Mouse (Mus musculus) retina, embryonic 14.5 days (tissue): ENCODE results near the gene Ago1.
A peak's percentile ranks its signal among the peaks of the same experiment; 100 is the strongest.

ENCODE experiments used
- DNase-seq: peaks from one replicate; pipeline ENCODE4 v3.0.0-alpha.2; 2015; ENCODE audit warnings: low spot score

Gene Ago1

DNA sequence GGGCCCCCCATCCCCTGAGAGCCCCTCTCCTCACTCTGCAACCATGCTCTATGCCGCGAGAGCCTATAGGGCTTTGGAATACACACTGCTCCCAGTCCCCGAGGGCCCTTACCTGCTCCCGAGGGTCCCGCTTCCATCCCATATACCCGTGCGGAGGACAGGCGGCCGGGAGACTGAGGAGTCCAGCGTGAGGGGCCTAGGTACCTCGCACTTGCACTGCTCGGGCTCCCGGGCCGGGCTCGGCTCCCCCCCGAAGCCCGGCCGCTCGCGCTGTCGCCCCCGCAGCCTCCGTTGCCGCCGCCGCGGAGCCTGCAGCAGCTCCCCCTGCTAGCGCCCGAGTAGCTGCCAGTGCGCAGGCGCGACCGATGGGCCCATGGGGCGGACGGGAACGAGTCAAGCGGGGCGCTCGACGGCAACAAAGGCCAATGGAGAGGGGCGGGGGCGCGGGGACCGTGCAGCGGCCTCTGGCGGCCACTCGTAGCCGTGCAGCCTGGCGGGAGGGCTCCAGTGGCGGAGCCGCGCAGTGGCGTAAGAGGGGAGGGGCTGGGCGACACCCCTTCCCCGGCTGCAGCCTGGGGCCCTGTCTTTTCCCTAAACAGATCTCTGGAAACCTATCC lies at the start of gene Ago1:
Ago1 (minus strand) TSS at position 299 of the 617 bp plus-strand sequence.
- peak; percentile 98 for DNase-seq

DNA sequence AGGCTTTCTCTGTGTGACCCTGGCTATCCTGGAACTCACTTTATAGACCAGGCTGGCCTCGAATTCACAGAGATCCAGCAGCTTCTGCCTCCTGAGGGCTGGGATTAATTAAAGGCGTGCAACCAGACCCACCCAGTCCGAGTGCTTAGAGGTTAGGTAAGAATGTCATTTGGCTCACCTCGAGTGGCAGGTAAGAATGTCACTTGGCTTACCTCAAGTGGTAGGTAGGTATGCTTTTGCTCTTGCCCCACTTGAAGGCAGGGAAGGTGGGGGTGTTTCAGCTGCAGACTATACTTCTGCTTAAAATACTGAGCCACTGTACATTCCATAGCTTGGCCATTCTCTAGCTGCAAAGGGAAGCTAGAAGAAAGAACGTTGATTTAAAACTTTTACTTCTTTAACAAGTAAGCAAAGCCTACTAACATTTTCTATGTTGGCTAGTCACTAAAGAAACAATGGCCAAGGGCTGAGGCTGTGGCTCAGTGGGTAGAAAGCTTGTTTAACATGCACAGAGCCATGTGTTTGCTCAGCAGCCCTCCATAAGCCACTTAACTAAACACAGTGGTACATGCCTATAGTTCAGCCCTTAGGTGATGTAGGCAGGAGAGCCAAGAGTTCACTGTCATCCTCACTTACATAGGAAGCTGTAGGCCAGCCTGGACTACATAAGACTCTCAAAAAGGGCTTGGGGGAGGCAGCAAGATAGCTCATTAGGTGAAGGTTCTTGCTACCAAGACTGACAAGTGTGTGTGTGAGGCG lies 44.1 kb upstream of the Ago1 start:
- no peak for DNase-seq

- DNase-seq = no peak
These were observed 42.6 kb upstream of the Ago1 start for GRCm38 (mm10) chr4:126511013-126511412.

DNA sequence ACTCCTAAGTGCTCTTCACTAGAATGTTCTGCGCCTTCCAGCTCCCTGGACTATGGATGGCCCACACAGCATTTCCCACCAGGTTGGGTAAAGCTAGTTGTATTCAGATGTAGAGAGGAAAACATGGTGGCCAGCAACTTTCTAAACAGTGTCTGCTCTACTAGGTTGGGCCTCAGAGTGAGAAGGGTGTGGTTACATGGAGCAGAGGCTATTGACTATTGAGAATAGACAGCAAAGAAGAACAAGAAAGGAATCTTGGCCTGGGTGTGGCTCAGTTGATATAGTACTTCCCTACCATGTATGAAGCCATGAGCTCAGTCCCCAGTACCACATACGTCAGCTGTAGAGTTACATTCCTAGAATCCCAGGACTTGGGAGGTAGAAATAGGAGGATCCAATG lies 40.7 kb upstream of the Ago1 start:
- no peak for DNase-seq

DNA sequence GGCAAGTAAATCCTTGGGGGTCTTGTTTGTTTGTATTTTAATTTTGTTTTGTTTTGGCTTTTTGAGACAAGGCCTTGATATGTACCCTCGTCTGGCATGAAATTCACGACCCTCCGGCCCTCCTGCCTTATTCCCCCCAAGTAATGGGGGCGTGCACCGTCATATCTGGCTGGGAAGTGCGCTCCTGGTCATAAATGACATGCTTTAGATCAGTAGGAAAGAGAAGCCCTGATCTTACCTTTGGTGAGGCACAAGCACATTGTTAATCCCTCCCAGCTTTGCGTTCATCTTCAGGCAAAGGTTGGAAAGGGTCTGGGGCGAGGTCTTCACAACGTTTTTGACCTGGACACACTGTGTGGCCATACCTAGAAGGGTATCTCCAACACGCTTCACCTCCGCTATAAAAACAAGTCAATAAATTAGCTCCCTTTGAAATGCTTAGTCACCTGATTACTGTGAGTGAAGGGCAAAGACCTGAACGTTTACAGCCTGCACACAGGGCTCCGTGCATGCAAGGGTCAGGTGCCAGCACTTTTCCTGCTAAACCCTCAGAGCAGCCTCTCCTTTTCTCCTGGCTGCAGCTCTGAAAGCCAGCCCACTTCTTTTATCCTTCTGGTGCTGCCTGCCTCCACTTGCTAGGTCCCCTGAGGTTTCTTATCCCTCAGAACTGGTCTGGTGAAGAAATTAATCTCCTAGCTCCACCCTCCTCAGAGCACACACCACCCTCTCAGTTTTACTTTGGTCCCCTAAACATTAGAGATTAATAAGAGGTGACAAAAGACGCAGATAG lies 39.9 kb upstream of the Ago1 start:
- no peak for DNase-seq

DNA sequence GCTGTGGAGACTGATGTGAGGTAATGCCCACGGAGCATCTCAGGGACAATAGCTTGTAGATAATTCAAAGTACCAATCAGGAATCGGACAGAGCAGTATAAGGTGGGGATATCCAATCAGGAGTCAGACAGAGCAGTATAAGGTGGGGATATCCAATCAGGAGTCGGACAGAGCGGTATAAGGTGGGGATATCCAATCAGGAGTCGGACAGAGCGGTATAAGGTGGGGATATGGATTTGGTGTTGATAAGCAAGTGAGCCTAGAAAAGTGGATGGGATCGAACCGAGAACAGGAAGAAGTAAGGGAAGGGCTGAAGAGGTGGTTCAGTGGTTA lies 34.6 kb upstream of the Ago1 start:
- DNase-seq = no peak

GRCm38 (mm10) chr4:126502141-126502976 lies 34.0 kb upstream of the Ago1 start:
- DNase-seq = no peak

- DNase-seq = no peak
These were observed 30.2 kb upstream of the Ago1 start for GRCm38 (mm10) chr4:126498601-126499000.

DNA sequence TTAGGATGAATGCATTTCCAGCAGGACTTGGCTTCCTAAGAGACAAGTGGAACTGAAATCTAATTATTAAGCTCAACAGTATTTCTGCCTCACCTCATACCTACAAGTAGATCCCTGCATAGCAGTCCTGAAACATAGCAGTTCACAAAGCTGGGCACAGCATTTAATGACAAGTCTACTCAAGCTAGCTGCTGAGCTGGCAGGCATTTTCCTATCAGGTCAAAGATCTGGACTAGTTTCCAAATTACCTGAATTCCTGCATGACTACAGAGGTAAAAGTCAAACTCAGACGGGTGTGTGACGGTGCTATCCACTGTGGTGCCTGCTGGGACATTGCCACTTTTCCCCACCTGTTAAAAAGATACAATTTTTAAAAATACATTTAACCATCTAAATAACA lies 28.6 kb upstream of the Ago1 start:
- DNase-seq = no peak

DNA sequence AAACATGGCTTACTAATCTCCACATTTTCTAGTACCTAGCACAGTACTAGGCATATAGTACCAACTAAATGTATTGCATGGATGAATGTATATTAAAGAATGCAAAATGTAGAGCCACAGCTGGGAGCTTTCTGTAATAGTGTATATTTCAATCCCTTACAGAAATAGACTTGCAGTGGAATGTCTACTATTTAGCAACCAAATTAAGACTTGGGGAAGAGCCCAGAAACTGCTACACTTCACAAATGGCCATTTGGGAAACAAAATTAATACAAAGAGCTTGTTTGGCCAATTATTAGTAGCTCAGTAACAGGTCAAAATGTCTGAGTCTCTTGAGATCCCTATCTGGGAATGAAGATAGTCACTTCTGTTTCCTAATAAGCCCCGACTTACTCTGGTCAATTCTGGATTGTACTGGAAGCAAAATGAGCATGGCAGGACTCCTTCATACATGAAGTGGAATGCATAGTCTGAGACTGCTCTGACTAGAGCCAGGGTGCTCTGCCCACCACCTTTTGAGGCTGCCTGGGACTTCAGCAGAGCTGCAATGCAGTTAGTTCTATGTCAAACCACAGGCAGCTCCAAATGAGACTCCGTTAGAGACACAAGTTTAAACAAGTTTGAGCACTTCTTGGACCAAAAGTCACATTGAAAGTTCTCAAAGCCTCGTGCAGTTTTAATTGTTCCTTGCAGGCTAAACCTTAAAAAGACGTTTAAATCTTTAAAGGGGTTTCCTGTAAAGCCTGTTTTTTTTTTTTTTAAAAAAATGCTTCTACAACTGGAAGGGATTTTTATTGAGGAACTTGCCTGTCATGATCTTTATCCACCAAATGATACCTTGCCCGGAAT lies 27.8 kb upstream of the Ago1 start:
- DNase-seq = no peak

DNA sequence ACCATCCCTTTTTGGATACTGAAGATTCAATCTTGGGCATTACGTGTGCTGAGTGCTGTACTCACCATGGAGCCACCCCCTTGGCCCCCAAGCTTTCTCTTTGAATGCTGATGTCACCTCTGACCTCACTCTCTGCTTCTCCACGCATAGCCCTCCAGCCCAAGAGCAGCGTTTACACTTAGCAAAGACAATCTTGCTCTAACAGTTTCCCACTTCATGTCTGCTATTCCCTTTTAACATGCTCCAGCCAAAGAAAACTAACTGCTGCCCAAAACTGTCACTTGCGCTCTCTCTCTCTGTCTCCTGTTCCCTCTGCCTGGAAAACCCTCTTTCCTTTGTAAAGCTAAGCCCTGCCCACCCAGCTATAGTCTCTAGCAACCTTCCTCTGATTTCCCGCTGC lies 27.1 kb upstream of the Ago1 start:
- DNase-seq = no peak

DNA sequence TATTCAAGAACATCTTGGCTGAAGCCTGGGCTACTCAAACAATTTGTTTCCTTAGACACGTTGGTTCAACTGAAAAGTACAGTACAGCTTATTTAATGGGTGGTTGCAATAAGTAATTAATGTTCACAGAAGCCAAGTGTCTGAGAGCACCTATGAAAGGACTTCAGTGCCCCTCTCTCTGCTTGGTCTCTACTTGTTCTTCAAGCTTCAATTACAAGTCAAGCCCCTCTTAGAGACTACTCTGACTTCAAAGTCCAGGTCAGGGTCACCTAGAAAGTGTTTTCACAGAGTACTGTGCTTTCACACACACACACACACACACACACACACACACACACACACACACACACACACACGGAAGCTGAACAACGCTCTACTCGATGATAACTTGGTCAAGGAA lies 25.0 kb upstream of the Ago1 start:
- no peak for DNase-seq

DNA sequence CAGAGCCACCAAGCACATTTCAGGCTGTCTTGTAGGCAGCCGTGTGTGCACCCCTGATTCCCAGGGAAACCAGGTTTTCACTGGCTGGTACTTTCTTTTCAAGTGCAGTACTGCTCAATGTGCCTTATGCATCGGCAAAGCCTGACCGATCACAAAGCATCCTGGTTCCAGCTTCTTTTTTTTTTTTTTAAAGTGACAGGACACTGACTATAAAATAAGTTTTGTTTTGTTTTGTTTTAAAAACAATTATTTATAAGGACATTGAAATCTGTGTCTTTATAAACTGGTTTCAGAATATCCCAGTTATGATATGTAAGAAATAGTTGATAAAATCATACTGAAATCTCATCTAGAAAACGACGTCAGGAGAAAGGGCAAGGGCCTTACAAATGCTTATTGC lies 23.6 kb upstream of the Ago1 start:
- no peak for DNase-seq

GRCm38 (mm10) chr4:126490726-126491125 lies 22.3 kb upstream of the Ago1 start:
- DNase-seq = no peak

GRCm38 (mm10) chr4:126489811-126490210 lies 21.4 kb upstream of the Ago1 start:
- no peak for DNase-seq

DNA sequence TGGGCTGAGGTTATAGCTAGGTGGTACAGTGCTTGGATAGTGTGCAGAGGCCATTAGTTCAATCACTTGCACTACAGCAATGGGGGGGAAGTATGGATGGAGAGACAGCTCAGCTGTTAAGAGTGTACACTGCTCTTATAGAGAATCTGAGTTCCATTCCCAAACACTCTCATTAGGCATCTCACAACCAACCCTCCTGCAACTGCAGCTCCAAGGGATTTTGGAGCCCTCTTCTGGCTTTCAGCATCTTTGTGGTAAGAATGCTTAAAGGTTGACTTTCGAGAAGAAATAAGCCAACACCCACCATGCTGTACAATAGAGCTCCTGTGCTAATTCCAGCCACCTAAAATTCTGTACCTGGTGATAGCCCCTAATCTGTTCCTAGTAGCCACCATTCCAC lies 17.8 kb upstream of the Ago1 start:
- no peak for DNase-seq

DNA sequence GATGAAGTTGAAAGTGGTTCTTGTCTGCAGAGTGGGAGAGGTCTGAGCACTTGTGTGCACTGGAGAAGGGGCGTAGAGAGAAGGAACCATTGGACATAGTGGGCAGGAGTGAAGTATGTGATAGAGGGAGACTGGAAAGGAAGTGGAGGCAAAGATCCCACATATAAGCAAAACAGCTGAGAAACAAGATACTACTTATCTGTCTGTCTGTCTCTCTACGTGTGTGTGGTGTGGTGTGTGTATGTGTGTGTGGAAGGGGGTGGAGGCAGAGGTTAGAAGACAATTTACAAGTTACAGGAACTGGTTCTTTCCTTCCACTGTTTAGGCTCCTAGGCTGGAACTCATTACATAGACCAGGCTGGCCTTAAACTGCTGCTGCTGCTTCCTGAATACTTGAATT lies 16.7 kb upstream of the Ago1 start:
- no peak for DNase-seq

- no peak for DNase-seq
These were observed 15.5 kb upstream of the Ago1 start for GRCm38 (mm10) chr4:126483874-126484273.

- DNase-seq = no peak
These were observed 14.6 kb upstream of the Ago1 start for GRCm38 (mm10) chr4:126482951-126483350.

- DNase-seq = no peak
These were observed 13.1 kb upstream of the Ago1 start for GRCm38 (mm10) chr4:126481461-126481860.

GRCm38 (mm10) chr4:126480288-126480687 lies 11.9 kb upstream of the Ago1 start:
- no peak for DNase-seq
